Mouse (Mus musculus) ES-E14 (cell line): ENCODE results near the gene Psmb3. TPM values are rescaled to one million over a fixed set of nuclear protein-coding genes. Genes with fewer than 3 reads are reported as not detected.

ENCODE experiments used
- DNase-seq: peaks from one replicate; pipeline ENCODE4 v3.0.0-alpha.2; 2013; ENCODE audit warnings: low read depth, low spot score
- H3K27ac ChIP-seq: 2 replicates; pipeline ENCODE4 v1.5.1; 2012; ENCODE audit warnings: low read depth, mild to moderate bottlenecking, low read length, moderate library complexity, mixed read lengths; ENCODE audit not compliant: poor library complexity, insufficient read depth, severe bottlenecking
- H3K36me3 ChIP-seq: 2 replicates; pipeline ENCODE4 v1.6.1; 2012; ENCODE audit warnings: mild to moderate bottlenecking, low read length, moderate library complexity, mixed read lengths; ENCODE audit not compliant: control insufficient read depth, poor library complexity, insufficient read depth, severe bottlenecking
- H3K4me1 ChIP-seq, 2 experiments: fragments of 150-350 bp in 1 of 2; sonication (generic) in 1 of 2; 2 replicates each; pipeline ENCODE4 v1.6.1; 2012; ENCODE audit warnings: low read length in 2 of 2, mild to moderate bottlenecking in 1 of 2, mixed read lengths in 1 of 2; ENCODE audit not compliant: control insufficient read depth in 2 of 2, insufficient read depth in 2 of 2, poor library complexity in 1 of 2
- H3K4me3 ChIP-seq, 2 experiments: fragments of 150-350 bp in 1 of 2; sonication (generic) in 1 of 2; 2 replicates each; pipeline ENCODE4 v1.5.1; 2012; ENCODE audit warnings: low read length in 2 of 2, low read depth in 1 of 2, mild to moderate bottlenecking in 1 of 2, mixed read lengths in 1 of 2; ENCODE audit not compliant: insufficient read depth in 1 of 2, poor library complexity in 1 of 2, severe bottlenecking in 1 of 2
- H3K9ac ChIP-seq: 2 replicates; pipeline ENCODE4 v1.6.1; 2012; ENCODE audit warnings: low read depth, mild to moderate bottlenecking, low read length, mixed read lengths; ENCODE audit not compliant: poor library complexity, insufficient read depth, severe bottlenecking
- H3K9me3 ChIP-seq: fragments of 150-350 bp; sonication (generic); 2 replicates; pipeline ENCODE4 v1.6.1; 2012; ENCODE audit warnings: low read depth, mild to moderate bottlenecking, low read length; ENCODE audit not compliant: control insufficient read depth, insufficient read depth
- CHD2 ChIP-seq: IDR thresholded peaks from 2 replicates; pipeline ENCODE4 v1.6.1; 2014; ENCODE audit warnings: mild to moderate bottlenecking, low read depth, low read length, inconsistent platforms
- HCFC1 ChIP-seq: IDR thresholded peaks from 2 replicates; pipeline ENCODE4 v1.6.1; 2012; ENCODE audit warnings: low read length, inconsistent platforms, borderline replicate concordance; ENCODE audit not compliant: insufficient read depth
- MAFK ChIP-seq: IDR thresholded peaks from 2 replicates; pipeline ENCODE4 v1.6.1; 2014; ENCODE audit warnings: mild to moderate bottlenecking, low read depth, low read length, inconsistent platforms; ENCODE audit not compliant: insufficient read depth
- ZC3H11A ChIP-seq: IDR thresholded peaks from 2 replicates; pipeline ENCODE4 v1.6.1; 2012; ENCODE audit warnings: low read depth, mild to moderate bottlenecking, inconsistent platforms, low read length, borderline replicate concordance
- ZNF384 ChIP-seq: IDR thresholded peaks from 2 replicates; pipeline ENCODE4 v1.6.1; 2012; ENCODE audit warnings: low read depth, low read length, inconsistent platforms
- in situ Hi-C, 2 experiments: fragments of 600-800 bp; cut with MboI; formaldehyde crosslinking; loops; one replicate each; pipeline ENCODE4 v1.15.1; 2025; ENCODE audit warnings: low sequenced_read_pairs in 2 of 2, inconsistent platforms in 1 of 2; ENCODE audit not compliant: unreplicated experiment in 2 of 2
- total RNA-seq: library from RNA; depleted of rRNA; stranded (reverse); fragments of 300-350 nt; gene quantifications from 2 replicates; pipeline ENCODE4 v1.2.3, GENCODE M21; 2012

Psmb3 gene
- total RNA-seq, 1 experiment = 677 TPM

GRCm38 (mm10) chr11:97666221-97666620 is 37.0 kb upstream of the Psmb3 start:
- no peaks in the 10 kb centered on the region for H3K9me3 ChIP-seq
- peak overlapping the region; percentile 100; the same call in 1 of the 2 replicates for H3K27ac ChIP-seq
- TF ChIP-seq ZNF384 (no peak), CHD2 (no peak), MAFK (no peak), HCFC1 (no peak), ZC3H11A (no peak)
- DNase-seq = no peak
- H3K4me3 ChIP-seq = peak overlapping the region; percentile 86 to 91
- in situ Hi-C loops = no loop called here
- H3K4me1 ChIP-seq = peaks cover 11 to 41% of the 10 kb centered on the region in 2 experiments
- H3K9ac ChIP-seq = peak overlapping the region; percentile 96; the same call in 1 of the 2 replicates
- peaks cover 51% of the 10 kb centered on the region for H3K36me3 ChIP-seq

GRCm38 (mm10) chr11:97666794-97667193 is 36.4 kb upstream of the Psmb3 start:
- peaks cover 15 to 43% of the 10 kb centered on the region in 2 experiments for H3K4me1 ChIP-seq
- DNase-seq = no peak
- peak overlapping the region; percentile 52 for H3K27ac ChIP-seq
- H3K4me3 ChIP-seq = peak overlapping the region; percentile 6 to 91; a peak in 3 of 4 replicates
- TF ChIP-seq HCFC1 = no peak
- no peaks in the 10 kb centered on the region for H3K9me3 ChIP-seq
- in situ Hi-C loops = no loop called here
- H3K9ac ChIP-seq = peak overlapping the region; percentile 76
- peaks cover 56% of the 10 kb centered on the region for H3K36me3 ChIP-seq

GRCm38 (mm10) chr11:97668160-97668559 is 35.0 kb upstream of the Psmb3 start:
- Histone ChIP-seq H3K4me1 (peaks cover 25 to 56% of the 10 kb centered on the region in 2 experiments), H3K27ac (0 out of 2 replicates have a peak overlapping the region, but pooled peaks have one; percentile 27)
- TF ChIP-seq CHD2 = no peak
- TF ChIP-seq HCFC1 = no peak
- TF ChIP-seq ZNF384 = no peak
- TF ChIP-seq MAFK = no peak
- TF ChIP-seq ZC3H11A = no peak

GRCm38 (mm10) chr11:97669268-97669667 is 33.9 kb upstream of the Psmb3 start:
- Histone ChIP-seq H3K9ac (peak overlapping the region; percentile 59), H3K36me3 (peaks cover 81% of the 10 kb centered on the region), H3K4me1 (peaks cover 25 to 64% of the 10 kb centered on the region in 2 experiments), H3K4me3 (peak overlapping the region; percentile 30 to 51; a peak in 3 of 4 replicates), H3K27ac (peak overlapping the region; percentile 84), H3K9me3 (no peaks in the 10 kb centered on the region)
- DNase-seq = no peak
- TF ChIP-seq ZC3H11A (no peak), ZNF384 (no peak), CHD2 (no peak), MAFK (no peak), HCFC1 (no peak)
- in situ Hi-C loops = no loop called here

More at GRCm38 (mm10) chr11:97668160-97668559, 35.0 kb upstream of the Psmb3 start:
- Histone ChIP-seq H3K36me3 (peaks cover 70% of the 10 kb centered on the region), H3K9ac (peak overlapping the region; percentile 41; the same call in 1 of the 2 replicates), H3K4me3 (peak overlapping the region in 1 of 2 experiments; percentile 51; a peak in 1 of 4 replicates), H3K9me3 (no peaks in the 10 kb centered on the region)
- no peak for DNase-seq
- in situ Hi-C loops = no loop called here

GRCm38 (mm10) chr11:97669829-97670228 is 33.4 kb upstream of the Psmb3 start:
- no peaks in the 10 kb centered on the region for H3K9me3 ChIP-seq
- peaks cover 86% of the 10 kb centered on the region for H3K36me3 ChIP-seq
- H3K9ac ChIP-seq = peak overlapping the region; percentile 59
- H3K4me3 ChIP-seq = peak overlapping the region; percentile 8 to 51; a peak in 2 of 4 replicates
- H3K27ac ChIP-seq = peak overlapping the region; percentile 84
- no peak for TF ChIP-seq ZNF384
- no peak for TF ChIP-seq HCFC1
- TF ChIP-seq ZC3H11A = no peak
- TF ChIP-seq MAFK = no peak
- TF ChIP-seq CHD2 = no peak
- peaks cover 25 to 69% of the 10 kb centered on the region in 2 experiments for H3K4me1 ChIP-seq
- DNase-seq = no peak
- in situ Hi-C loops = no loop called here
